39 mouse cellular contexts compared by ENCODE assay signal in the genomic region with DNA sequence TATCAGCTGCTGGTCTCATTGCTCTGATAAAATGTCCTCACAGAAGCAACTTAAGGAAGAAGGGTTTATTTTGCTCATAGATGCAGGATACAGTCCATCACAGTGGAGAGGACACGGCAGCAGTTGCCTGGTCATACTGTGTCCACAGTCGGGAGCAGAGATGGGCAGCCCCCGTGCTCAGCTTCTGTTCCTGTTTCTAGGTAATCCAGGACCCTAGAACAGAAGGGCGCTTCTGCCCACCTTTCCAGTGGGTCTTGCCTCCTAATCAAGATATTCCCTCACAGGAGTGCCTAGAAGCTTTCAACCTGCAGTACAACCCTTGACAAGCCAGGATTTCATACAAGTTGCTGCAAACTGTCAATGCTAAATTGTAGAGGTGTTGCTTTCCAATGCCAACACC. TPM values are rescaled to one million over a fixed set of nuclear protein-coding genes. Genes with fewer than 3 reads are reported as not detected.
"Had no signal": no experiment of that assay in that cellular context is flagged by ENCODE, and none has a peak within 500 bp of the region (broad histone marks: within the 10 kb centered on the region; RNA-seq: fewer than 3 reads in every experiment).

No protein-coding gene starts in this region.

- DNase-seq: left cerebral cortex, postnatal 4 days; liver; liver, embryonic 13.5 days; liver, postnatal 0 days; lung, adult 18-20 months; lung, adult 2 months; lung, embryonic 14.5 days; lung, postnatal 10 days; lung, postnatal 14 days; lung, postnatal 36 days; lung, postnatal 4 days; midbrain, embryonic 14.5 days had no signal

- H3K36me3 ChIP-seq: limb, embryonic 10.5 days; limb, embryonic 12.5 days; limb, embryonic 13.5 days; limb, embryonic 15.5 days; liver, embryonic 12.5 days; liver, embryonic 13.5 days; liver, embryonic 15.5 days; lung, embryonic 15.5 days; midbrain, embryonic 10.5 days; midbrain, embryonic 12.5 days; midbrain, embryonic 13.5 days; midbrain, embryonic 15.5 days; neural tube, embryonic 12.5 days had no signal

- H3K27me3 ChIP-seq: limb, embryonic 12.5 days; limb, embryonic 13.5 days; limb, embryonic 15.5 days; liver, embryonic 12.5 days; liver, embryonic 13.5 days; liver, embryonic 15.5 days; lung, embryonic 15.5 days; midbrain, embryonic 12.5 days; midbrain, embryonic 13.5 days; midbrain, embryonic 15.5 days; neural tube, embryonic 12.5 days had no signal

- H3K4me1 ChIP-seq: limb, embryonic 10.5 days; limb, embryonic 12.5 days; limb, embryonic 13.5 days; limb, embryonic 15.5 days; liver, embryonic 12.5 days; liver, embryonic 13.5 days; liver, embryonic 15.5 days; lung, embryonic 15.5 days; midbrain, embryonic 10.5 days; midbrain, embryonic 12.5 days; midbrain, embryonic 13.5 days; midbrain, embryonic 15.5 days; neural tube, embryonic 12.5 days had no signal

- H3K9me3 ChIP-seq: limb, embryonic 10.5 days; limb, embryonic 12.5 days; limb, embryonic 13.5 days; limb, embryonic 15.5 days; liver, embryonic 12.5 days; liver, embryonic 13.5 days; liver, embryonic 15.5 days; lung, embryonic 15.5 days; midbrain, embryonic 10.5 days; midbrain, embryonic 12.5 days; midbrain, embryonic 13.5 days; midbrain, embryonic 15.5 days; neural tube, embryonic 12.5 days had no signal

- H3K4me3 ChIP-seq: limb, embryonic 10.5 days; limb, embryonic 12.5 days; limb, embryonic 13.5 days; limb, embryonic 15.5 days; liver, embryonic 12.5 days; liver, embryonic 13.5 days; liver, embryonic 15.5 days; lung, embryonic 15.5 days; megakaryocyte, embryonic 14.5 days; midbrain, embryonic 10.5 days; midbrain, embryonic 12.5 days; midbrain, embryonic 13.5 days; midbrain, embryonic 15.5 days; myocyte; neural tube, embryonic 12.5 days had no signal

- H3K9ac ChIP-seq: limb, embryonic 12.5 days; limb, embryonic 13.5 days; limb, embryonic 15.5 days; liver, embryonic 12.5 days; liver, embryonic 13.5 days; liver, embryonic 14.5 days; liver, embryonic 15.5 days; liver, postnatal 0 days; lung, embryonic 14.5 days; lung, embryonic 15.5 days; midbrain, embryonic 12.5 days; midbrain, embryonic 13.5 days; midbrain, embryonic 15.5 days; neural tube, embryonic 12.5 days had no signal

- H3K27ac ChIP-seq: limb, embryonic 10.5 days; limb, embryonic 12.5 days; limb, embryonic 13.5 days; limb, embryonic 15.5 days; liver, embryonic 12.5 days; liver, embryonic 13.5 days; liver, embryonic 14.5 days; liver, embryonic 15.5 days; lung, embryonic 15.5 days; macrophage; midbrain, embryonic 10.5 days; midbrain, embryonic 12.5 days; midbrain, embryonic 13.5 days; midbrain, embryonic 15.5 days; neural tube, embryonic 12.5 days had no signal

- H3K4me2 ChIP-seq: limb, embryonic 12.5 days; limb, embryonic 13.5 days; limb, embryonic 15.5 days; liver, embryonic 11.5 days; liver, embryonic 12.5 days; liver, embryonic 13.5 days; liver, embryonic 15.5 days; lung, embryonic 14.5 days; lung, embryonic 15.5 days; midbrain, embryonic 11.5 days; midbrain, embryonic 12.5 days; midbrain, embryonic 13.5 days; midbrain, embryonic 15.5 days; neural tube, embryonic 12.5 days had no signal

- ATAC-seq: liver, embryonic 12.5 days; liver, postnatal 0 days; lung, postnatal 0 days; midbrain, embryonic 13.5 days; midbrain, embryonic 15.5 days; midbrain, embryonic 16.5 days had no signal

RNA-seq across cellular contexts. Expression of gene Shc3, which starts 44.9 kb away (rescaled TPM):
- total RNA-seq: megakaryocyte progenitor cell, adult 5-6 weeks; megakaryocyte, adult 5-6 weeks; megakaryocyte-erythroid progenitor cell, adult 5-6 weeks; monocyte, adult 5-6 weeks had no signal
- polyA plus RNA-seq: liver, adult 2 months; liver, embryonic 11.5 days; liver, embryonic 12.5 days; liver, embryonic 13.5 days; liver, embryonic 15.5 days; liver, embryonic 16.5 days; lung, embryonic 14.5 days; lung, embryonic 16.5 days; macrophage had no signal
